Mouse (Mus musculus): ENCODE data around the gene Lias. TPM values are rescaled to one million over a fixed set of nuclear protein-coding genes. Genes with fewer than 3 reads are reported as not detected.

Lias gene
- total and polyA plus RNA-seq, 2 experiments from 2014 or later = 41.5 to 66.5 TPM

GRCm38 (mm10) chr5:65438041-65438440 is 46.7 kb downstream of the Lias start:
- ATAC-seq (no peak), DNase-seq (no peak)
- Histone ChIP-seq H3K4me2 (ENCODE audit: low read depth) (no peak overlapping the region), H3K27ac (ENCODE audit: low read depth, low read length) (no peak overlapping the region), H3K9me3 (ENCODE audit: low read length) (no peaks in the 10 kb centered on the region), H3K36me3 (ENCODE audit: insufficient read depth) (no peaks in the 10 kb centered on the region), H3K9ac (no peak overlapping the region), H3K4me1 (ENCODE audit: insufficient read depth) (0 out of 2 replicates have a peak, but pooled peaks cover 7% of the 10 kb centered on the region), H3K4me3 (ENCODE audit: low read depth, low read length) (no peak overlapping the region), H3K27me3 (ENCODE audit: insufficient read depth, low read length) (no peaks in the 10 kb centered on the region)
- TF ChIP-seq CTCF (IDR thresholded peaks at IDR 0.05; ENCODE audit: low read depth) = no peak

GRCm38 (mm10) chr5:65444981-65445380 is 53.7 kb downstream of the Lias start:
- 79% methylated on average over 3 of the region's 6 CpGs for WGBS

GRCm38 (mm10) chr5:65446756-65447155 is 55.5 kb downstream of the Lias start:
- 90% methylated on average over 2 of the region's 2 CpGs for WGBS
- ATAC-seq = no peak

More at GRCm38 (mm10) chr5:65444981-65445380, 53.7 kb downstream of the Lias start:
- no peak for TF ChIP-seq CTCF (IDR thresholded peaks at IDR 0.05; ENCODE audit: low read depth)
- Histone ChIP-seq H3K9ac (no peak overlapping the region), H3K27me3 (ENCODE audit: insufficient read depth, low read length) (no peaks in the 10 kb centered on the region), H3K9me3 (ENCODE audit: low read length) (no peaks in the 10 kb centered on the region), H3K4me1 (ENCODE audit: insufficient read depth) (no peaks in the 10 kb centered on the region), H3K36me3 (ENCODE audit: insufficient read depth) (peaks cover 17% of the 10 kb centered on the region), H3K4me3 (ENCODE audit: low read depth, low read length) (no peak overlapping the region), H3K27ac (ENCODE audit: low read depth, low read length) (no peak overlapping the region), H3K4me2 (ENCODE audit: low read depth) (no peak overlapping the region)
- ATAC-seq = no peak
- no peak for DNase-seq

GRCm38 (mm10) chr5:65447826-65448225 is 56.5 kb downstream of the Lias start:
- Histone ChIP-seq H3K27ac (ENCODE audit: low read depth, low read length) (no peak overlapping the region), H3K4me3 (ENCODE audit: low read depth, low read length) (no peak overlapping the region), H3K9me3 (ENCODE audit: low read length) (no peaks in the 10 kb centered on the region), H3K27me3 (ENCODE audit: insufficient read depth, low read length) (no peaks in the 10 kb centered on the region), H3K9ac (no peak overlapping the region), H3K4me2 (ENCODE audit: low read depth) (no peak overlapping the region), H3K36me3 (ENCODE audit: insufficient read depth) (peaks cover 26% of the 10 kb centered on the region), H3K4me1 (ENCODE audit: insufficient read depth) (no peaks in the 10 kb centered on the region)
- no peak for TF ChIP-seq CTCF (IDR thresholded peaks at IDR 0.05; ENCODE audit: low read depth)
- ATAC-seq (no peak), DNase-seq (no peak)
- WGBS = 74% methylated on average over 2 of the region's 2 CpGs

More at GRCm38 (mm10) chr5:65446756-65447155, 55.5 kb downstream of the Lias start:
- Histone ChIP-seq H3K4me1 (ENCODE audit: insufficient read depth) (no peaks in the 10 kb centered on the region), H3K27me3 (ENCODE audit: insufficient read depth, low read length) (no peaks in the 10 kb centered on the region), H3K4me3 (ENCODE audit: low read depth, low read length) (no peak overlapping the region), H3K27ac (ENCODE audit: low read depth, low read length) (no peak overlapping the region), H3K36me3 (ENCODE audit: insufficient read depth) (peaks cover 22% of the 10 kb centered on the region), H3K9me3 (ENCODE audit: low read length) (no peaks in the 10 kb centered on the region), H3K4me2 (ENCODE audit: low read depth) (no peak overlapping the region), H3K9ac (no peak overlapping the region)
- no peak for TF ChIP-seq CTCF (IDR thresholded peaks at IDR 0.05; ENCODE audit: low read depth)
- DNase-seq = no peak

- DNase-seq (no peak), ATAC-seq (no peak)
- H3K4me2 ChIP-seq (ENCODE audit: low read depth) = no peak overlapping the region
- no peak overlapping the region for H3K4me3 ChIP-seq (ENCODE audit: low read depth, low read length)
- H3K36me3 ChIP-seq (ENCODE audit: insufficient read depth) = peaks cover 26% of the 10 kb centered on the region
- H3K27me3 ChIP-seq (ENCODE audit: insufficient read depth, low read length) = no peaks in the 10 kb centered on the region
- TF ChIP-seq CTCF (IDR thresholded peaks at IDR 0.05; ENCODE audit: low read depth) = no peak
- no peak overlapping the region for H3K9ac ChIP-seq
- H3K27ac ChIP-seq (ENCODE audit: low read depth, low read length) = no peak overlapping the region
- H3K9me3 ChIP-seq (ENCODE audit: low read length) = no peaks in the 10 kb centered on the region
- WGBS = 81% methylated on average over 4 of the region's 4 CpGs
- no peaks in the 10 kb centered on the region for H3K4me1 ChIP-seq (ENCODE audit: insufficient read depth)
These were observed 57.6 kb downstream of the Lias start for GRCm38 (mm10) chr5:65448941-65449340.

GRCm38 (mm10) chr5:65454771-65455170 is 63.5 kb downstream of the Lias start:
- Histone ChIP-seq H3K4me3 (ENCODE audit: low read depth, low read length) (no peak overlapping the region), H3K4me2 (ENCODE audit: low read depth) (no peak overlapping the region), H3K27ac (ENCODE audit: low read depth, low read length) (no peak overlapping the region), H3K27me3 (ENCODE audit: insufficient read depth, low read length) (no peaks in the 10 kb centered on the region), H3K9ac (no peak overlapping the region), H3K9me3 (ENCODE audit: low read length) (no peaks in the 10 kb centered on the region), H3K36me3 (ENCODE audit: insufficient read depth) (peaks cover 43% of the 10 kb centered on the region), H3K4me1 (ENCODE audit: insufficient read depth) (no peaks in the 10 kb centered on the region)
- ATAC-seq = no peak
- TF ChIP-seq CTCF (IDR thresholded peaks at IDR 0.05; ENCODE audit: low read depth) = no peak
- DNase-seq = no peak
- WGBS = 88% methylated on average over 5 of the region's 5 CpGs

- no peak for ATAC-seq
- Histone ChIP-seq H3K27ac (ENCODE audit: low read depth, low read length) (no peak overlapping the region), H3K4me1 (ENCODE audit: insufficient read depth) (no peaks in the 10 kb centered on the region), H3K27me3 (ENCODE audit: insufficient read depth, low read length) (no peaks in the 10 kb centered on the region), H3K36me3 (ENCODE audit: insufficient read depth) (peaks cover 47% of the 10 kb centered on the region), H3K9ac (no peak overlapping the region), H3K4me3 (ENCODE audit: low read depth, low read length) (no peak overlapping the region), H3K4me2 (ENCODE audit: low read depth) (no peak overlapping the region), H3K9me3 (ENCODE audit: low read length) (no peaks in the 10 kb centered on the region)
- 70% methylated on average over 7 of the region's 7 CpGs for WGBS
- no peak for DNase-seq
- no peak for TF ChIP-seq CTCF (IDR thresholded peaks at IDR 0.05; ENCODE audit: low read depth)
These were observed 66.0 kb downstream of the Lias start for GRCm38 (mm10) chr5:65457086-65457827.

Data from forebrain, postnatal 0 days (tissue).